Mouse (Mus musculus) layer of hippocampus, adult 11-12 months (tissue): ENCODE measurements around the gene Psme3.

Experiments
- DNase-seq: peaks from one replicate; pipeline ENCODE4 v3.0.0; 2022; ENCODE audit warnings: low spot score

Gene Psme3

DNA sequence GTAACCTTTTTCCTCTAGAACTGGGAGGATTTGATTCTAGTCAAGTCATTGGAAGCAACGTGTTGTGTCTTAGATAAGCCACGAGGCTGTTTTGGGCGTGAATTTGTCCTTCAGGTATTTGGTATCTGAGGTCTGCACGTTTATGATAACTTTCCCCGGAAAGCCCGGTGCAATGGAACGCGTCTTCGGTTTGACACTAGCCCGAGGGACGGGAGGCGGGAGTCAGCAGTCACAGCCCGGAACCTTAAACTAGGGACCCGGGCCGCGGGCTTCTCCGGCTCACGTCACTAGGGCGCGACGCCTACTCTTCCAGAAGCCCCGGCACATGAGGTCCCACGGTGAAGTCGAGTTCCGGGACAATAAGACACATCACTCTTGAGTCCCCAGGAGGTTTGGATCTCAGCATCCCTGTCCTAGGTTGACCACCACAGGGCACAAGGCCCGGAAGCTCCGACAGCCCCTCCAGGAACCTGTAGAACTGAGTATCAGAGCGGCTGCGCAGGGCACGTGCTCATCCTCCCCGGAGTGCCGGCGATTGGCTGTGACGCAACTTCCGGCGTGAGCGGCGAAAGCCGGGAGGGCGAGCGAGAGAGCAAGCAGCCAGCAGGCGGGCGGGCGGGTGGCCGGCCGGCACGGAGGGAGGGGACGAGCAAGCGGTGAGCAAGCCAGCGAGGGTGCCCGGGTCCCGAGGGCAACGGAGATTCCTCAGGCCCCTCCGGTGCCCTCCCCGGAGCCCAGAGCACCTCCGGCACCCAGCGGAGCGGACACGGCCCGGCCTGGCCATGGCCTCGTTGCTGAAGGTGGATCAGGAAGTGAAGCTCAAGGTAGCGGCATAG is at the start of gene Psme3:
TSS of gene Psme3 (plus strand) at position 549 of the 836 bp plus-strand sequence.
- peak; percentile 94 for DNase-seq

DNA sequence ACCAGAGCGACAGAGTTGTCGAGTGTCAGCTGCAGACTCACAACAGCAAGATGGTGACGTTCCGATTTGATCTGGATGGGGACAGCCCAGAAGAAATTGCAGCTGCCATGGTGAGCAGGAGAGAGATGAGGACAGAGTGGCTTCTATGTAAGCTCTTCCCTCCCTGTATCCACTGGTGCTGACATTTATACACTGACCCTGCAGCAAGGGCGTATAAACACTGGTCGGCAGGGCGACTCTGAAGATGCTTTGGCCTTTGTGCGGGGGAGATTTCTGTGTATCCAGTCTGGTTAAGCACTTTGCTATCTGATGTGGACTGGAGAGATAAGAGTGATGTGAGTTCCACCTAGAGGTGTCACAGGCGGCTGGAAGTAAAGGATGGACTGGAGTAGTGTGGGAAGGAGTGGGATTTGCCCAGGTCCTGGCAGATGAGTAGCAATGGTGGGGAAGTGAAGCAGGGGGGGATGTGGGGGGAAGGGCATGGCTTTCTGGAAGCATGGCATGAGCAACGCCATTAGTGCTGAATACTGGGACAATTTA is 46.4 kb upstream of the Psme3 start:
- no peak for DNase-seq

DNA sequence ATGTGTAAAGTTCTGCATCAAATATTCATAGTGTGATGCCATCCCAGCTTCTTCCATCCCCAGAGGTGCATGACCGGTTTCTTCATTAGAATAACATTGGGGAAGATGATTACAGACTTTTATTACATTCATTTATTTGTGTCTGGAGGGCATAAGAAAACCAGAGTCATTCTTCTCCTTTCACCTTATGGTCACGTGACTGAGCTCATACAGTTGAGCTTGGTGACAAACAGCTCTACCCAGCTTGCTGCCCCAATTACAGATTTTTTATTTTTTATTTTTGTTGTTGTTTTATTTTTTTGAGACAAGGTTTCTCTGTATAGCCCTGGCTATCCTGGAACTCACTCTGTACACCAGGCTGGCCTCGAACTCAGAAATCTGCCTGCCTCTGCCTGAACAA is 43.6 kb upstream of the Psme3 start:
- no peak for DNase-seq

DNA sequence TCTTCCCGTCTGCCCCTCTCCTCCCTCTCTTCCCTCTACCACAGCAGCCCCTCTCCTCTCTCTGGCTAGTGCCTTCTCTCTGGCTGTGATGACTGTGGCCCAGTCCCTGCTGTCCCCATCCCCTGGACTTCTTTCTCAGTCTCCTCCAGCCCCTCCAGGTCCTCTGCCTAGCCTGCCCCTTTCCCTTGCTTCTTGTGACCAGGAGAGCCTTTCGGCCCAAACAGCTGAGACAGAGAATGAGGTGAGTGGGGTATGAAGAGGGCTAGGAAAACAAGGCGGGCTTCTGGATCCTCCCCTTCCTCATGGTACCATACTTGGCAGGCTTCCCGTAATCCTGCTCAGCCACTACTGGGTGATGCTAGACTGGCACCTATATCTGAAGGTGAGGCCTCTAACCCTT is 40.7 kb upstream of the Psme3 start:
- DNase-seq, result no peak

DNA sequence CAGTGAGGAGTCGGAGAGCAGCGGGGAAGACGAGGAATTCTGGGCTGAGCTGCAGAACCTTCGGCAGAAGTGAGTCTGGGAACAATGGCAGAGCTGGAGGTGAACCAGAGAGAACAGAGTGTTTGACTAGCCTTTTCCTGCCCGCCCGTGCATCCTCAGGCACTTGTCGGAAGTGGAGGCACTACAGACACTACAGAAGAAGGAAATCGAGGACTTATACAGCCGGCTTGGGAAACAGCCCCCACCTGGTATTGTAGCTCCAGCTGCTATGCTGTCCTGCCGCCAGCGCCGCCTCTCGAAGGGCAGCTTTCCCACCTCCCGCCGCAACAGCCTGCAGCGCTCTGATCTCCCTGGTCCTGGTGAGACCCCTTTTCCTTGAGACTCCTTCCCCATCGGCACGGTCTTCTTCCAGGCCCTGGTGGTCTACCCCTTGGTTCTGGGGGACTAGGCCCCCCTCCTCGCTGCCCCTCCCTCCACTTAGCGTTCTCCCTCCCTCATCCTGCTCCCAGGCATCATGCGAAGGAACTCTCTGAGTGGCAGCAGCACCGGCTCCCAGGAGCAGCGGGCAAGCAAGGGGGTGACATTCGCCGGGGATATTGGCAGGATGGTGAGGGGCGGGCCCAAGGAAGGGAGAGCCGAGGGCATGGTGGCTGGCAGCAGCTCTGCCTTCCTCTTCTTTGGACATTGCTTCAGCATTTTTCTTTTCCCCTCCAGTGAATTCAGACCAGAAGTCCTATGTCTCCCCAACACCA is 39.5 kb upstream of the Psme3 start:
- DNase-seq, result no peak

DNA sequence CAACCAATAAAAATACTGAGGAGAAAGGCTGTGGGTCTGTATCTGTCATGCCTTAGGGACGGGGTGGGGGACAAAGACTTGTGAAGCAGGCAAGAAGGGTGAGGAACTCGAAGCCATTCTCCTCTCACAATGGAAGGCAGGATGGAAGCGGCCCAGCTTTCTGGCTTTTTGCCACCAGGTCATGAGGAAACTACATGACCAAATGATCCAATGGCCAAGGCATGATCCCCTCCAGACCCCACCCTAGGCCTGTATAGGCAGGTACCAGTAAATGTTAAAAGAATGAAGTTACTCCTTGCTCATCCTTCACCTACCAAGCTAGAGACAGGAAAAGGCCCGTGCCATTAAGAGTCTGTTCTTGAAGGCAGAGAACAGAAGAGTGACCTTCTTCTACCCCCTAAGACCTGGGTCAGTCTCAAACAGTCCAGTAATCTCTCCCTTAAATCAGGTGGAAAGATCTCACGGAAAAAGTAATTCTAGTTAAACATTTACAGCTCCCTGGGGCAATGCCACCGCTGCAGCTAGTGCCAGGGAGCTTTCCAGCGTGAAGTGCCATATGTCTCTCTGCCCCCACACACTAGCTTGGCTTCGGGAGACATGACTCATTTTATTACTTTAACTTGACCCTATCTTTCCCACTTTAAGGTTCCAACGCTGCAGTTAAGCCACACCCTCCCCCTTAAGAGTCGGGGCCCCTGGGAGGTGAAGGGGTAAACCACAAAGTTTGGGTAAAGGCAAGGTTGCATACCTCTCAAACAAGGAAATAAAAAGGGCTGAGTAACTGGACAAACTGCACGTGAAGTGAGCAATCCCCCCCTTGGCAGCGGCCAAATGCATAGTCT is 38.4 kb upstream of the Psme3 start:
- DNase-seq, result peak; percentile 39

DNA sequence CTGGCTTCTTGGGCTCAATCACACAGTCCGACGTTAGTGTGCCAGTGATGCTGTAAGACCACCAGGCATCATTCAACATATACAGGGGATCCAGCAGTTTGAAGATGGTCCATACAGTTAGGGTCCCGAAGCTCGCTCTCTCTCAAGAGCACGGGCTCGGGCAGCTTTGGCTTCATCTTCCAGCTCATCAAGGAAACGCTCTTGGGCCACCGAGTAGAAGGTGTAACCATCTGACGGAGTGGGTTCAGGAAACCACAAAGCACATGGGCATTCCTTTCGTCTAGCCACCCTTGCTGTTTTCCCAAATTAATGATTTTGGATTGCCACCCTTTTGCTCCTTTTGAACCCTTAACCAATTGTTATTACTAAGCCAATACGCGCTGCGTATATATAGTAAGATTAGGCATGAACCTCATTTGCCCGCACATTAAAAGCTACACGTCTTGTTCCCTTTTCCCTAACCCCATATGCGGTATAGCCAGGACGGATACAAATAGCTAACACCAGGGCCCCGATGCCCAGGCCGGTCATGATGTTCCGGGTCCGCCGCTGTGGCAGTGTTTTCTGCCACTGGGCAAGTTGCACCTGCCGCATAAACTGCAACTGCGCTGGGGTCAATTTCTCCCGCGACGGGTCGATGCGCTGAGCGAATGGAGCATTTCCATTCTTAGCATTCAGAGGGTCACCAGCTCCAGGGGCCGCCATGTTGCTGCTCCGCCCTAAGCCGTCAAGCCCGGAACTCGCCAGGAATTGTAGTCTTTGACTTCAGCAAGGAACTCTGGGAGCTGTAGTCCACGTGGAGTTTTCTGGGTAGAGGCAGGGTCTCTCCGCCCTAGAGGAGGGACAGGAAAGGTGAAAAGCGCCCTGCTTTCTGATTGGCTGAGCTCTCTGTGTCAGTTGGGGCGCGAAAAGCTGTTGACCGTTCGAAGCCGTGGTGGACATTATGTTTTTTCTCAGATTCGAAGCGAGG is 37.5 kb upstream of the Psme3 start, which contains the start of the genes Cntd1 and Coa3:
TSS of gene Cntd1 (plus strand) at position 790 of the 970 bp plus-strand sequence.
TSS of gene Coa3 (minus strand) at position 892 of the 970 bp plus-strand sequence.
- peak; percentile 84 for DNase-seq

DNA sequence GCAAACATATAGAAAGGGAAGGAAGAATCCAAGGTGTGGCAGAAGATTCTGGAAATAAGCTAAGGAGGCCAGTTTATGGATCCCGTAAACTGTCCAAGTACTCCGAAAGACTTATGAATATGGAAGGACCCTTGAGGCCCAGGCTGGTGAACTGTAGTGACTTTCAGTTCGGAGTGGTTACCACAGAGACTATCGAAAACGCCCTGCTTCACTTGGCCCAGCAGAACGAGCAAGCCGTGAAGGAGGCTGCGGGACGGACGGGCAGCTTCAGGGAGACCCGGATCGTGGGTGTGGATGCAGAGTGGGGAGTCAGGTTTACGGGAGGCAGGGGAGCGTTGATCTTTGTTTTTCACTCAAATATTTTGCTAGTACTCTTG is 36.8 kb upstream of the Psme3 start:
- no peak for DNase-seq

DNA sequence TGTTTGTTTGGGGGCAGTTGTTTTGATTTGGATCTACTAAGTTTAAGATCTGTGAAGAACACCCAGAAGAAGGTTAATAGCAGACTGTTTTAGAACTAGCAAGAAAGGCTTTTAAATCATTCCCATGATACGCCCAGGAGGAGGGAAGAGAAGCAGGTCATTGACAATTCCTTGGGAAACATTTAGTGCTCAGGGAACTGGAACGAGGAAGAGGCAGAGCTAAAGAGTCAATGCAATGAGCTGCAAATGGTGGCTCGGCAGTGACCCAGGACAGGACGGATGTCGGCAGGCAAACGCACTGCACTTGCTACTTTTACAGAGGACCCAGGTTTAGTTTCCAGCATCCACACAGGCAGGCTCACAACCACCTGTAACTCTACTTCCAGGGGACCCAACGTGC is 35.2 kb upstream of the Psme3 start:
- DNase-seq, result no peak

DNA sequence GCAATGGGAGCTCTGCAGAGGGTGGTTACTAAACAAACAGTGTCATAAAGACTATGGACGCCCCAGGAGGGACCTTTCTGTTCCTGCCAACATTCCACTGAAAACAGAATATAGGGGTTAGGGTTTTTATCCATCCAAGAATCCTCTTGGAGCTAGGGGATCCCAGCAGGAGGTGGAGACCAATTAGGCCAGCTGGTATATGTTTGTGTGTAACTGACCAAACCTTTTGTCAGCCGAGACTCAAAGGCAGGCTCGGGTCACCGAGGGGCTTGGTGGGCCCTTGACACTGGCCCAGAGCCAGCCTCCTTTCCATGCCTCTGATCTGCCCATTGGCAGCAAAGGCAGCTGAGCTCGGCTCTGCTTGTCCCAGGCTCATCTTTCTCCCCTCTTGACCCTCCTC is 33.1 kb upstream of the Psme3 start:
- no peak for DNase-seq

DNA sequence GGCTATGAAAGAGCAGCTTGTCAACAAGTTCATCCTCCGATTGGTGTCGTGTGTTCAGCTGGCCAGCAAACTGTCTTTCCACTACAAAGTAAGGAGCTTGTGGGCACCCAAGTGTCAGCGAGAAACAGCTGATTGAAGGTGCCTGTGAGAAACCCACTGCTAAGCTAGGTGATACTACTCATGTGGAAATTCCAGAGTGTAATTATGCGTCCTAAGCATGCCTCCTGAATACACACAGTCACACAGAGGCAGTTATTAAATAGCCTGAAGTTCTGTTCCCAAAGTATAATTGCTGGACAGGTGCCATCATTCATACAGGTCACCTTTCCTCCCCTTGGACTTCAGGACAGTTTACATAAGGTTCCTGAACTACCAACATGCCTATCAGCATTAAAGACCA is 32.2 kb upstream of the Psme3 start:
- DNase-seq, result no peak

DNA sequence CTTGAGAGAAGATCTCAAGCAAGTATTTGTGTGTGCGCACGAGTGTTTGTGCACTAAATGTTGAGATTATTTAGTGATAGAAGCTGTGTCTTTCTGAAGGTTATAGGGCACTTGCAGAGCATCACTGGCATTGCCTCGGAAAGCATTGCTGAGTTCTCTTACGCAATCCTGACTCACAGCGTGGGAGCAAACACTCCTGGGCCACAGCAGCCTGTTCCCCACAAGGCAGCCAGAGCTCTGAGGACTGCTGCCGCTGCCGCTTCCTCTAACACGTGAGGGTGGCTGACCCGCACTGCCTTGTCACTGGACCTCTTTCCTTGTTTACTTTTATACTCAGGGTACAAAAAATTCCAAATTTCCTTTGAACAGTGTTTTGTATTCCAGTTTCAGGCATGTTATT is 28.7 kb upstream of the Psme3 start:
- peak; percentile 32 for DNase-seq

DNA sequence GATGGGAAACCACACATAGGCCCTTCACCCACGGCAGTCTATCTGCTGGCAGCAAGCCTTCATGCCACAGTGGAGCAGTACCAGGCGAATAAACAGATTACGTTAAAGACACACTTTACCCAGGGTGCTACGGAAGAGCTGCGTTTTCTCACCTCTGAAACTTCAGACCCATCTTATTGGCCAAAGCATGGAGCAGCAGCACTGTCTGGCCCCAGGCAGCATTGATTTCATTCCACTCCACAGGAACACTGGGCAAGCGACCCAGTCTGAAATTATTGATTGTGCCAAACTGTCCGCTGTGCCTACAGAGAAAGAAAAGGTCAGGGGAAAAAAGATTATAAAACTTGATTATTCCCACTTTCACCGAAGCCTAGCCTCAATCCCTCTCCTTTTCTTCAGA is 24.8 kb upstream of the Psme3 start:
- DNase-seq, result no peak

DNA sequence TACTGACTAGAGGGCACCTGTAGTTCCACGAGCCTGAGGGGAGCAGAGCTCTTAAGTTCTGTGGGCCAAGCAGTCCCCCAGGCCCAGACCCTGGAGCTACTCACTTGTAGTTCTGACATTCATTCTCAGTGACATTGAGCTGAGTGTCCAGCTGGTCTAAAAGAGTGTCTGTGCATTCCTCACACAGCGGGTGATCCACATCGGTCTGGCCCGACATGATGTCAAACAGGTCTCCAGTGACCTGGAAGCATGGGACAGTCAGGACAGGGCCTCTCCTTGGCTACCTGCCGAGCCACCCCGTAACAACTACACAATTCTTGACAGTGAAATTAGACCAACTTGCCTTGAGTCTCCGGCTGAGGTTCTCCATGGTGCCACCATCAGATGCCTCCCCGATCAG is 20.8 kb upstream of the Psme3 start:
- no peak for DNase-seq

DNA sequence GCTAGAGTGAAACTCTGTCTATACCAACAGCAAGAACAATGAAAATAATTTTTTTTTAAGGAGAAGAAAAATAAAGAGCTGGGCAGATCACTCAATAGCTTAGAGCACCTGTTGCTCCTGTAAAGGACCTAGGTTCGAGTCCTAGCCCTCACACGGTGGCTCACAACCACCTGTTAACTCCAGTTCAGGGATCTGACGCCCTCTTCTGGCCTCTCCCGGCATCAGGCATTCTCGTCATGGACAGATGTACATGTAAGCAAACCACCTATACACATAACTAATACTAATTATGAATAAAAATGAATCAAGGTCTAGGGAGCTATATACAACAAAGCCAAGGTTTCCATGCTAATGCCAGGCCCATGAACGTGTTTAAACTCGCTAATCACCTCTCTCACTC is 15.1 kb upstream of the Psme3 start:
- DNase-seq, result no peak

DNA sequence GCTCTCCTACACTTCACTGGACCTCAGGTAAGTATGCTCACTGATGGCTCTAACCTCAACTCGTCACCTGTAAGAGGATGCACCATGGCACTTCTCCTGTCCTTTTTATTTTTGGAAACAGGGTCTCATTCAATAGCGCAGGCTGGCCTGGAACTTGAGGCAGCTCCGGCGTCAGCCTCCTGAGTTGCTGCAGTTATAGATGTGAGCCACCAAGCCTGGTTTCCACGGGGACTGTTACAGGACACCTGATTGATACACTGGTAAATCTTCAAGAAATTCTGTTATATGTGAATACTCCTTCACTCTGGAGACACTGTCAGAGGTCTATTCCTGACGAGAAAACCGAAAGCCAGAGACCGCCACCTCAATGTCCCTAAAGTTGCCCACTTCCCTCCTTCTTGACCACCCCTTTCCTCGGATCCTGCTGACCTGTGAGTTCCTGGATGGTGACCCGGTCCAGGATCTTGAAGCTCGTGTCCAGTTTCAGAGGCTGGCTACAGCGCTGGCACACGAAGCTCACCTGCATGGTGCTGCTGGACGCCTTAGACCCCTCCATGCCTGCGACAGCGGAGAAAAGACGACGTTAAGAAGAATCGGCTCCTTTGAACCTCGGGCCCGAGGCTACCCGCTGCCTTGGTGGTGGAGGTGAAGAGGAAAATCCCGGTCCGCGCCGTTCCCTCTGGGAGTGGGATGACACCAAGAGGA is 14.6 kb upstream of the Psme3 start:
- no peak for DNase-seq

DNA sequence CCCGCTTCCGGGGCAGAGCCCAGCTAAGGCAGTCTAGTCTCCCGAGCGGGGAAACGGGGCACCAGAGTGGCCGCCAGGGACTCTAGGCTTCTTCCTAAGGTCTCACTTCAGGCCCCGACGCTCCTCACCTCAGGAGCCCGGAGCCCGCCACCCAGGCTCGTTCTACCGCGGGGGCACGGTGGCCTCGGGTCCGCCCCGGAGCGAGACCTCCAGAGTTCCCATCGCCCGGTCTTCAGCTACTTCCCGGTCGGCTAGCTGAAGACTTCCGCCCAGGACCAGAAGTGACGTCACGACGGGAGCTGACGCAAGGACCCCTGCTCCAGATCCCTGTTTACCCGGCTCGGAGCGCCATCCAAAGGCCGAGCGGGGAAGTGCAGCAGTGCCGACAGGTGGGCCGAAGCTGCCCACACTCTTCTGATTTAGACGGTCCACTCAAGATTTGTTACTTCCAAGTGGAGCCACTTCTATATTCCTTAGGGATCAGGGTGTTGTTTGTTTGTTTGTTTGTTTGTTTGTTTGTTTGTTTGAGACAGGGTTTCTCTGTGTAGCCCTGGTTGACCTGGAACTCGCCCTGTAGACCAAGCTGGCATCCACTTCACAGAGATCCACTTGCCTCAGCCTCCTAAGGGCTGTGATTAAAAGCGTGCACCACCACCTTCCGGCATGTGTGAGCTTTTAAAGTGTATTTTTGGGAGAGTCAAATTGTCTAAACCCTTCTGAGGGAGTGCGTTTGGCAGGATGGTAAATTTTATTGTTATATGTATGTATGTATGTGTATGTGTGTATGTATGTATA is 13.8 kb upstream of the Psme3 start, which contains the start of gene Becn1:
TSS of gene Becn1 (minus strand) at position 283 of the 795 bp plus-strand sequence.
- peak; percentile 98 for DNase-seq

DNA sequence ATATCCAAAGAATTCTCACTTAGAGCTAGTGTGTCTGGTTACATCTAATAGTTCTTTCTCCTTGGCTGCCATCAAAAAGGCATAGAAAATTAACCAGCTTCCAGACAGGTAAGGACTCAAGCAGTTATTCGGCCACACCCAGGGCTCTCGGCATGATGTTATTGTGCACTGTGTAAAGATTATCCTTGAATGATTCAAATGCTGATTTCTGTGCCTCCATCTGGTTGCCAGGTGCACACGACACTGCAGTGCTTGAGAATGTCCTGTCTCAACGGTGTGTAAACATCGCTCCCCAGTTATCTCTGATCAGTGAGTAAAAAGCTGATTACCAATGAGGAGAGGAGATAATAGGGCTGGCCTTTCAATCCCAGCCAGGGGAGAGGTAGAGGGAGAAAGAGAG is 8.3 kb upstream of the Psme3 start:
- DNase-seq, result no peak

DNA sequence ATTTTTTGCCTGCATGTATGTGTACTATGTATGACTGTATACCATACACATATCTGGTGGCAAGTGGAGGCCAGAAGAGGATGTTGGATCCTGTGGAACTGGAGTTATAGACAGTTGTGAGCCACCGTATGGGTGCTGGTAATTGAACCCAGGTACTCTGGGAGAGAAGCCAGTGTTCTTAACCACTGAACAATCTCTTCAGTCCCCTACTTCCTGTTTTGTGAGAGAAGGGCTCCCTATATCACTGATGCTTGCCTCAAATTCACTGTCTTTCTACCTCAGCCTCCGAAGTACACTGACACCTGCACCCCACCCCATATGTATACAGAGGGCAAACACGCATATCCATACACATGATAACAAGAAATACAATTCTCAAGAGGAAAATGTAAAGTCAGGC is 4.9 kb upstream of the Psme3 start:
- DNase-seq, result no peak
